Mouse (Mus musculus) mesoderm, embryonic 11.5 days (tissue): ENCODE data around the gene Iffo1.

Experiments used
- DNase-seq: peaks from one replicate; pipeline ENCODE4 v3.0.0-alpha.2; 2012; ENCODE audit warnings: low read depth, low spot score

The Iffo1 gene

DNA sequence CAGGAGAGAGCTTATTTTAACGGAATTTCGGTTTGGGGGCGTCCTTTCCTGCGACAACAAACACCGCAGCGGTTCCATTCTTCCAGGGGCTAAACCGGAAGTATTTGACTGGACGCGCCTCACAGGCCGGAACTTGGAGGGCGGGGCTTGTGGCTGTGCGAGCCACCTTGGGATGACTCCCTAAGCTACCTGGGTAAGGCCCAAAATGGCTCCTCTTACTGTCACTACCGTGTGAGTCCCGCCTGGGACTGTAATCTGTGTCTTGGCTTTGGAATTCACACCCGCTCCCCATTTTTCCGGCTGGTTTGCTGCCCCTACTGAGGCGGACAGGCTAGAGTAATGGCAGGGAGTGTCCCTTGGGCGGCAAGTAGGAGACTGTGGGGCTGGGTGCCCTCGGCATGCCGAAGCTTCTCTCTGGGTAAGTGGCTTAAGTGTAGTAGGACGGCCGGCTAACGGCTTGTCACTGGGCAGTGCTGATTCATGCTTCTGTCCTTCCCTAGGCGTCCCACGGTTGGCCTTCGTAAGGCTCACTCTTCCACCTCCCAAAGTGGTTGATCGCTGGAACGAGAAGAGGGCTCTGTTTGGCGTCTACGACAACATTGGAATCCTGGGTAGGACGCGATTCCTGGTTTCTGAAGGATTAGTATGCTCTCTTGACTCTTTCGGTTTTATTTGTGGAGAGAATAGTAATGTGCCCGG is 47.1 kb downstream of the Iffo1 start:
- DNase-seq = peak; percentile 90

DNA sequence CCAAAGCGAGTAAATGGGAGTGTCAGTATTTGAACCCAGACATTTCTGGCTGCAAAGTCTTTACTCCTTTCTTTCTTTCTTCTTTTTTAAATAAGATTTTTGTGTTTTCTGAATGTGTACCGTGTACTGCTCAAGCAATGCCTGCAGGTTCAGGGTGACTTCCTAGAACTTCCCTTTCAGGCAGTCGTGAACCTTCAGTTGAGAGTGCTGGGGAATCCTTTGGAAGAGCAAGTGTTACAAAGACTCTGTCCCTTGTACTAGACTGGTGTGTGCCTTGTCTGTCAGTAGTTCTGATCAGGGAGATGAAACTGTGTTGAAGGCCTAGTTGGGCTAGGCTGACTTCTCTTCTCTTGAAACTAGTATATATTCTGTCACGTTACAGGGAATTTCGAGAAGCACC is 47.8 kb downstream of the Iffo1 start:
- DNase-seq = no peak

DNA sequence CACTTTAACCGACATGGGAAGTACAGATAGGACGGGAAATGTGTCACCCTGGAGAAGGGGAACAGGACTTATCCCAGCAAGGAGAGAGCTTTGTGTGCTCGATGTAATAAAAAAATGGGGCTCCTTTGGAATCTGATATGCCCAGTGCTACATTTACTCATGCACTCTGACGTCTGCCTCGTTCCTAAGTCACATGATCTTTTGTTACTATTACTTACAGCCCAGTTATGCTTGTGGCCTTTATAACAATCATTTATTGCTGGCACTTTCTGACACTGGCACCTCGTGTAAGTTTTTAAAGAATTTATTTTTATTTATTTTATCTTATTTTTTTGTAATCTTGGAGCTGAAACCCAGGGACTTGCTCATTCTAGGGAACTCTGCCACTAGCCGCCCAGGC is 48.3 kb downstream of the Iffo1 start:
- DNase-seq = no peak

DNA sequence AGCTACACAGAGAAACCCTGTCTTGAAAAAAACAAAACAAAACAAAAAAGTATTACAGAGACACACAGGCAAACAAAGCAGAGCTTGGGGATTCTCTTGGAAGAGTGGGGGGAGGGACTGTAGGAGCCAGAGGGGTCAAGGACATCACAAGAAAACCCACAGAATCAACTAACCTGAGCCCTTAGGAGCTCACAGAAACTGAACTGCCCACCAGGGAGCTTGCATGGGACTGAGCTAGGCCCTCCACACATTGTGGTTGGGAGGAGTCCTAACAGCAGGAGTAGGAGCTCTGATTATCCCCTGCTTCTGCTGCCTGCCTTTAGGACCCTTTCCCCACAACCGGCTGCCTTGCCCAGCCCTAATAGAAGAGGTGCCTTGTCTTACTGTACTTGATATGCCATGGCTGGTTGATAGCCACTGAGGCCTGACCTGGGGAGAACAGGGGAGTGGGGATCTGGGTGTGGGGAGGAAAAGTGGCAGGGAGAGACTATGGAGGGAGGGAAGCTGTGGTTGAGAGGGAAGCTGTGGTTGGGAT is 50.6 kb downstream of the Iffo1 start:
- DNase-seq = no peak

DNA sequence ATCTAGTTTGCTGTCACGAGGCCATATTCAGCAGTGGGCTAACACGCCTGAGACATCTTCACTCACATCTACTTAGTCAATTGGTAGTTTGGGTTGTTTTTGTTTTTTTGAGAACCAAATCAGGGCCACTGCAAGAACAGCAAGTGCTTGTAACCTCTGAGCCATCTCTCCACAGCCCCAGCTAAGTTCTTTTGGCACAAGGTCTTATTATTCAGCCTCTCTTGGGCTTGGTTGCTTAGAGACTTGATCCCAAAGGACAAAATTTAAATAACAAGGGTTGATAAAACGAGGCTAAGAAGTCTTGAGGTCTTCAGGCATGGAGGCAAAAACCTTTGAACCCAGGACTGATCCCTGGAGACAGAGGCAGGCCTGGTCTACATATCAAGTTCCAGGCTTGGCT is 51.3 kb downstream of the Iffo1 start:
- no peak for DNase-seq

DNA sequence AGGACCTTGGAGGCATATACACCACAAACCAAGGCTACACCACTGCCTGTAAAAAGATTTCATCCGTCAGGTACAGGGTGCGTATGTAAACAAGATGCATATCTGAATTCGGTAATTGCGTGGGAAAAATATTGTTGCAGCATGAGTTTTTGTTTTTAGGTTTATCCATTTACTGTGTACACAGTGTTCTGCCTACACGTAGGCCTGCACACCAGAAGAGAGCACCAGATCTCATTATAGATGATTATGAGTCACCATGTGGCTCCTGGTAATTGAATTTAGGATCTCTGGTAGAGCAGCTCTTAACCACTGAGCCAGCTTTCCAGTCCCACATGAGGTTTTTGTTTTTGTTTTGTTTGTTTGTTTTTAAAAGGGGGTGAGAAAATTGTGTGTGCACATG is 52.1 kb downstream of the Iffo1 start:
- no peak for DNase-seq

DNA sequence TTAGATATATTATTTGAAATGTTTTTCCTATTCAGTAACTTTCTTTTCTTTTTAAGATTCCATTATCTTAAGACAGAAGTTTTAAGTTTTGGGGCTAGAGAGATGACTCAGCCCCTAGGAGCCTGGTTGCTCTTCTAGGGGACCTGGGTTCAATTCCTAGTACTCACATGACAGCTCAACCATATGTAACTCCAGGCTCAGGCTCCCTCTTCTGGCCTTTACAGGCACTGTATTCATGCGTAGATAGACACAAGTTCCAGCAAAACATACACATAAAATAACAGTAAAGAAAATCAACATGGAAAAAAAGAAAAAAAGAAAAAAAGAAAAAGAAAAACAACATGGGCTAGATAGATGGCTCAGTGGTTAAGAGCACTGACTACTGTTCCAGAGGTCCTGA is 65.4 kb downstream of the Iffo1 start:
- no peak for DNase-seq
